Mouse (Mus musculus) erythroblast, adult 5-6 weeks (primary cell): ENCODE measurements around the gene Nckipsd. TPM values are rescaled to one million over a fixed set of nuclear protein-coding genes. Genes with fewer than 3 reads are reported as not detected.

Experiments used
- ATAC-seq: replicated peaks from 2 replicates; pipeline ENCODE4 v1.8.0; 2016; ENCODE audit warnings: moderate number of reproducible peaks, mild to moderate bottlenecking, moderate TSS enrichment, inconsistent platforms; ENCODE audit not compliant: poor library complexity, low FRiP score, severe bottlenecking
- total RNA-seq, 2 experiments: library from RNA; stranded (forward) in 1 of 2; stranded (reverse) in 1 of 2; fragments of 150-400 nt in 1 of 2; fragments of 200-764, 138-1000 nt in 1 of 2; gene quantifications; 2 replicates each; pipeline versions ENCODE4 v1.2.3 to v1.2.4; 2015 to 2017; ENCODE audit warnings: low replicate concordance in 2 of 2

Nckipsd gene
- total RNA-seq, 2 experiments from 2014 or later, result 2.7 to 3.7 TPM

- no peak for ATAC-seq
These were observed 10.7 kb upstream of the Nckipsd start for GRCm38 (mm10) chr9:108797477-108797876.

DNA sequence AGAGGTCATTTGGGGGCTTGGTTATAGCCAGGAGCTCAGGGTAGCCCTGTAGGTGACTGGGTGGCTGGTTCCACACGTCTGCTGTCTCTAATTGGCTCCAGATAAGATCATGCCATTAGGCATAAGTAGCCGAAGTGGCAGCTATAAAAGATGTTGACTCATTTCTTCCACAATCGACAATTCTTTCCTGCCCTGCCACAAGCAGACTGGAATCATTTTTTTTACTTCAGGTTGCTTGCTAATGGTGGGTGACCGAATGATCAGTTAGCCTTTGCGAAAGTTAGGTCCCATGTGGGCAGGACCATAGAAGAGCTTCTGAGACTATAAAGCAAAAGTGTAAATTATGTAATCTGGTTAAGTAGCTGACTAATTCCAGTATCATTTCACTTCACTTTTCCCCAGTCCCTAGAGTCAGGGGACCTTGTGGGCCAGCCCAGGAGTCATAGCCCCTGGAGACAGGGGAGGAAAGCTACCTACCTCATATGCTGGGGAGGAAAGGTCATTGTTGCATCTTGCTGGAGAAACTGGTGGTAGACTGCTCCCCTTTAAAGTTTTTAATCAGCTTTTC is 9.6 kb upstream of the Nckipsd start:
- no peak for ATAC-seq

DNA sequence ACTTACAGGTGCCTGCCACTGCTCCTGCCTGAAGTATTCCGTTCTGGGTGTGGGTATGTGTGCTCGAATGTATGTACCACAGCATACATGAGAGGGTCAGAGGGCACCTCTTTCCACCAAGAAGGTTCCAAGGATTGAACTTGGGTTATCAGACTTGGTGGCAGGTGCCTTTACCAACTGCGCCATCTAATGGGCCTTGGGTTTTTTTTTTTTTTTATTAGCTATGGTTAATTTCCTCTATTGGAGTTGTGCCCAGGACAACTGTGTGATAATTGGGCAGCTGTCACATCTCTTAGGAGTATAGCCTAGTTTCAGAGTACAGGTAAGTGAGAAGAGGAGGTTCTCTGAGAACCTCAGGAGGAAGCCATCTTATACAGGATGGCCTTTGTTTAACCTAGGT is 8.6 kb upstream of the Nckipsd start:
- no peak for ATAC-seq

- peak; percentile 25; the same call in 1 of the 2 replicates for ATAC-seq
These were observed 2.4 kb upstream of the Nckipsd start for GRCm38 (mm10) chr9:108805768-108806167.

DNA sequence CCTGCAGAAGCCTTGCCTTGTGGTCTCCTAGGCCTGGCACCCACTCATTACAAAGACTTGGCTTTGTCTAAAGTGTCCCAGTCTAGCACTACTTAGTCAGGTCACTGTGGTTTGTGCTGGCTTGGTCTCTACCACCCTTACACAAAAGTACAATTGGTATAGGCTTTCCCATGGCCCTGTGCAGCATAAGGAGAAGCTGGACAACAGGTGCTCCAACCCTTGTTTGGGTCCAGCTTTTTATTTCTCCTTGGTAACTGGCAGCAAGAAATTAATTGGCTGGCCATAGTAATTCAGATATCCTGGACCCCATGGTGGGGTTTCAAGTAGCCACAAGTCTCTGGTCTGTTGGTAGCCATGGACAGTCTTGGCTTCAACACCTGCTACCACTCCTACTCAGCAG is 1.8 kb upstream of the Nckipsd start:
- ATAC-seq, result no peak

DNA sequence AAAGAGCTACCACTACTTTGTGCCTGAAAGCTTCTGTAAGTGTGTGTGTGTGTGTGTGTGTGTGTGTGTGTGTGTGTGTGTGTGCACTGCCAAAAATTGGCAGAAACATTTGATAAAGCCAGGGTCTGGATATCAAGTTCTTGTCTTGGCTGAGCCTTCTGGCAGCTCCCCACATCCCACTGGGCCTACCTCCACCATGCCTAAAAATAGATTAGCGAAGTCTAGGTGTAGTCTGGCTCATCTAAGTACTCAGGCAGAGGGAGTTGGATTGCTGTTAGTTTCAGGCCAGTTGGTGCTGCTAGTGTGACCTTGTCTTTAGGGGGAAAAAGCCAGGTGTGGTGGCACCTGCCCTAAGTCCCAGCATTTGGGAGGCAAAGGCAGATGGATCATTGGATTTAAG is 1.3 kb upstream of the Nckipsd start:
- peak; percentile 24; the same call in 1 of the 2 replicates for ATAC-seq

DNA sequence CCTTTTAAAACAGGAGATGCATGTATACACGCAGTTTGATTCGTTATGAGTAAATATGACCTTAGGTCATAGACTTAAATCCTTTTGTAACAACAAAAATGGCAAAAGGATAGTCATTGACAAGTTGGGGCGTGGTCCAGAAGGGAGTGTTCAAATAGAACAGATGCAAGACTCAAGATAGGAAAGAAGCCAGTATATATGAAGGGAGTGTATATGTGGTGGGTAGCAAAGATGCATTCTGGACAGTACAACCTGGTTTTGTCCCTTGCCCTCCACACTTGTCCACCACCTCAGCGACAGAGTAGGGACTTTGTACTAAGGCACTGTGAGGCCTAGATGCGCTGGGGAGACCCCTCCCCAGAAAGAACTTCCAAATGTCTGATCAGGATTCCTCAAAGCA is 494 bp upstream of the Nckipsd start:
- peak; percentile 60 for ATAC-seq

GRCm38 (mm10) chr9:108809188-108809587 is 1.0 kb downstream of the Nckipsd start:
- ATAC-seq, result no peak

DNA sequence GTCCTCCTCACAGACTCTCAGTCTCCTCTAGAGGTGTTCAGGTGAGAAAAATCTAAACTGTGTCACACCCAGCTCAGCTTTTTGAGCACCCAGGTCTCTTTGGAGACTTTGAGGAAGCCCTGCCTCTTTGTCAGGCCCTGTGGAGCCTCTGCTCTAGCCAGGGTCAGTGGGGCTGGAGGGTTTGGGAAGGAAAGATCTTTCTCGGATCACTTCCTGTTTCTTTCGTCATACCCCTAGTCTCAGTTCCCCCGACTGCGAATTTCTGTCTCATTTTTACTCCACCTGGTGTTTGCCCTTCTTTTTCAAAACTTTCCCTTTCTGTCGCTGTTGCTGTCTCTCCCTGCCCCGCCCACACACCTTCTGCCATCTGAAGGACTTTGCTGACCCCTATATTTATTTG is 1.6 kb downstream of the Nckipsd start:
- ATAC-seq, result no peak

- ATAC-seq, result no peak
These were observed 2.3 kb downstream of the Nckipsd start for GRCm38 (mm10) chr9:108810516-108810915.

GRCm38 (mm10) chr9:108815557-108815956 is 7.4 kb downstream of the Nckipsd start:
- no peak for ATAC-seq

- ATAC-seq, result peak; percentile 61
These were observed 11.3 kb downstream of the Nckipsd start for GRCm38 (mm10) chr9:108819495-108819894.

GRCm38 (mm10) chr9:108820077-108820476 is 11.9 kb downstream of the Nckipsd start:
- ATAC-seq, result no peak

DNA sequence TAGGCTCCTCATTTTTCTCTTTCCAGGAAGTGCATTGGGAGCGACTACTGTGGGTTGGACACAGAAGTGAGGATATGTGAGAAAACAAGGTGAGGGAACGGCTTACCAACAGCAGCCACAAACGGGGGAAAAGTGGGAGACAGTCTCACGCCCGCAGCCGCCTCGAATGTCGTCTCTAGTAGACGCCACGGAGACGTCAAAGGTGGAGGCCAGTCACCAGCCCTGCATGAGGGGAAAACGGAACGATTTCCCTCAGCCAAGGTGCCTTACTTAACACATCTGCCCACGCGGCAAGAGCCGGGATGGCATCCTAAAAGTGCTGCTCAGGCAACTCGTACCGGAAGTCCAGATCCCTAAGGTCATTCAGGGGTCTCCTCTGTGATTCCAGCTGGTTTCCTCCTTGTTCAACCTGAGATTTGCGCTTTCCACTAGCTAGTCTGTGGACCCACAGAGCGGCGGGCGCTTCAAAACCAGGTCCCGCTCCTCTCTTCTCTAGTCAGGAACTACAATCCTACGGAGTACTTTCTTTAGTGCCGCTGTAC is 16.0 kb downstream of the Nckipsd start:
- no peak for ATAC-seq

GRCm38 (mm10) chr9:108824755-108825413 is 16.7 kb downstream of the Nckipsd start:
- ATAC-seq, result no peak

DNA sequence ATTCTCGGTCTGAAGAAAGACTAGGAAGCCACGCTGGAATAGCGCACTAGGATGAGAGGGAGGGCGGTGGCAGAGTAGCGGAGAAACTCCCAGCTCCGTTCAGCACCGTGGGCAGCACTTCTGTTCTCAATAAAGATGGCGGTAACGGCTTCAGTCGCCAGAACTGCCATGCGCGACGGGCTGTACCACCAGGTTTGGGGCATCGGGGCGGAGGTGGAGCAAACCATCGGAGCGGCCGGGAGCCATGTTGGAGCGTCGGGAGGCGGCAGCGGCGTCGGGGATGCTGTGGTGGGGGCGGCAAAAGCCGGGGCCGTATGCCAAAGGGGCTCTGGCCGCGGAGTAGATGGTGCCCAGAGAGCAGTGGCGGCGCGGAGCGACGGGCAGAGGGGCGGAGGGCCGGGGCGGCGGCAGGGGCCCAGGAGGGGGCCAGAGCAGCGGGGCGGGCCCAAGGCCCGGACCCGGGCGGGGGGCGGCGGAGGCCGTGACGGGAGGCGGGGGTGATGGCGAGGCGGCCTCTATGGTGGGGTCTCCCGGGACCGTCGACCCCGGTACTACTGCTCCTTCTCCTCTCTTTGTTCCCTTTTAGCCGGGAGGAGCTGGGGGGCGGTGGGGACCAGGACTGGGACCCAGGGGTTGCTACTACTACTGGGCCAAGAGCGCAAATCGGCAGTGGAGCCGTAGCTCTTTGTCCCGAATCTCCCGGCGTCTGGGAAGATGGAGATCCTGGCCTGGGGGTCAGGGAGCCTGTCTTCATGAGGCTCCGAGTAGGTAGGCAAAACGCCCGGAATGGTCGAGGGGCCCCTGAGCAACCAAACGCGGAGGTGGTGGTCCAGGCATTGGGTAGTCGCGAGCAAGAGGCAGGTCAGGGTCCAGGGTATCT is 17.9 kb downstream of the Nckipsd start, which contains the start of gene Celsr3:
Gene Celsr3 (plus strand): TSS at position 501 of the 880 bp plus-strand sequence.
- no peak for ATAC-seq

DNA sequence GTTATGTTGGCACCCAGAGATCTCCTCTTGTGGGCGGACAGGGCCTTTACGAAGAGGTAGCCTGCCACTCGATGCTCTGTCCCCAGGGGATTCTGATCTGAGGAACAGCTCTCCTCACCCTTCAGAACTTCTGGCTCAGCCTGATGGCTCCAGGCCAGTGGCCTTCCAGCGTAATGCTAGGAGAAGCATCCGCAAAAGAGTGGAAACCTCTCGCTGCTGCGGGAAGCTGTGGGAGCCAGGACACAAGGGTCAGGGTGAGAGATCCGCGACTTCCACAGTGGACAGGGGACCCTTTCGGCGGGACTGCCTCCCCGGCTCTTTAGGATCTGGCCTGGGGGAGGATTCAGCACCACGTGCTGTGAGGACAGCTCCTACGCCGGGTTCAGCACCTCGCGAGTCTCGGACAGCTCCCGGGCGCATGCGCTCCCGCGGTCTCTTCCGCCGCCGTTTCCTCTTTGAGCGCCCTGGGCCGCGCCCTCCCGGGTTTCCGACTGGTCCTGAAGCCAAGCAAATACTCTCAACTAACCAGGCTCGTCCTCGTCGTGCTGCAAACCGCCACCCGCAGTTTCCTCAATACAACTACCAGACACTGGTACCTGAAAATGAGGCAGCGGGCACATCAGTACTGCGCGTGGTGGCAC is 18.7 kb downstream of the Nckipsd start:
- ATAC-seq, result peak; percentile 51

DNA sequence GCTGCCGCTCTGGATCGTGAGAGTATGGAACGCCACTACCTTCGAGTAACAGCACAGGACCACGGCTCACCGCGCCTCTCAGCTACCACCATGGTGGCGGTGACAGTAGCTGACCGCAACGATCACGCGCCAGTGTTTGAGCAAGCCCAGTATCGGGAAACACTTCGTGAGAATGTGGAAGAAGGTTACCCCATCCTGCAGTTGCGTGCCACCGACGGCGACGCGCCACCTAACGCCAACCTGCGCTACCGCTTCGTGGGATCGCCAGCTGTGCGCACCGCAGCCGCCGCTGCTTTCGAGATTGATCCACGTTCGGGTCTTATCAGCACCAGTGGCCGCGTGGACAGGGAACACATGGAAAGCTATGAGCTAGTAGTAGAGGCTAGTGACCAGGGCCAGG is 19.3 kb downstream of the Nckipsd start:
- no peak for ATAC-seq

GRCm38 (mm10) chr9:108827906-108828305 is 19.7 kb downstream of the Nckipsd start:
- no peak for ATAC-seq

- ATAC-seq, result no peak
These were observed 23.5 kb downstream of the Nckipsd start for GRCm38 (mm10) chr9:108831637-108832036.
